Mouse (Mus musculus) erythroblast, embryonic 14.5 days (primary cell): ENCODE results near the gene Nsmce4a.

Experiments used
- GATA1 ChIP-seq: IDR thresholded peaks from 2 replicates; pipeline ENCODE4 v1.6.1; 2012; ENCODE audit warnings: low read length, inconsistent platforms, mixed read lengths
- TAL1 ChIP-seq: IDR thresholded peaks from 3 replicates; pipeline ENCODE4 v1.6.1; 2012; ENCODE audit warnings: low read length, inconsistent platforms, mixed read lengths

DNA sequence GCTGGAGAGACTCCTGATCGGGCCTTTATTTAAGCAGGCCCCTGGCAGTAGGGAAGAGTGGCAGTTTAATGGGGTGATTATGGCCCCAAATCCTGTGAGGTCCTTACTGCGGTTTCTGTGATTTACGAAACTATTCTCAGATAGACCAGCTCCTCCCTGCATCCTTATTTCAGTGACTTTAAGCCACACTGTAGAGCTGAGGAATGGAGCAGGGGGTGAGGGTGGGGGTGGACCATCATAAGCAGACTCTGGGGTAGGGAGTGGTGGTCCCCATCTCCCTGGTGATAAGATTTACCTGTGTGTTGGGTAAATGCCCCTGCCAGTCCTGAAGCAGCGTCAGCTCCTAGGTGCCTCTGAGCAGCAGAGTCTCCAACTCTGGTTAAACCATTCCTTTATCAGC lies 34.0 kb upstream of the Nsmce4a start:
- TF ChIP-seq GATA1 (no peak), TAL1 (no peak)
